Mouse (Mus musculus) liver, embryonic 14.5 days (tissue): ENCODE data around the gene Cox20.

ENCODE experiments used
- CTCF ChIP-seq: IDR thresholded peaks from 2 replicates; pipeline ENCODE4 v1.5.1; 2016; ENCODE audit warnings: antibody characterized with exemption, low read depth, control low read depth
- EP300 ChIP-seq: IDR thresholded peaks from 2 replicates; pipeline ENCODE4 v1.6.1; 2016; ENCODE audit warnings: antibody characterized with exemption, low read depth

DNA sequence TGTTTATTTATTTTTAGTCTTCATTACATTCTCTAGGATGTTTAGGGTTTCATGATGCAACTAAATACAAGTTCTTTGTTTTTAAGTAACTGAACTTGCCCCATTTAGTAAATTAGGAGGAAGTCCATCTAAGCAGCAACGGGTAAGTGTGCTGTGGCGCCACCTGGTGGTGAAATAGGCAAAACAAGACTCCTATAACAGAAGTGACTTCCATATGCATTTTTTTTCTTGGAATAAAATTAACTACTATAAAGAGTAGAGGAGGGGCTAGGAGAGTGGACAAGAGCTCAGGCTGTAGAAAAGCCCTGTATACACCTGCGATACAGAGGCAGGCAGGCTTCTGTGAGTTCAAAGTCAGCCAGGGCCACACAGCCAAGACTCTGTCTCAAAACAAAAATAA lies 15.5 kb upstream of the Cox20 start:
- TF ChIP-seq CTCF (peak; percentile 82), EP300 (no peak)
